Mouse (Mus musculus) WW6 (cell line): ENCODE measurements around the gene Gramd1a.

Source experiments
- DNase-seq: peaks from one replicate; pipeline ENCODE4 v3.0.0-alpha.2; 2013; ENCODE audit warnings: low read depth, low spot score

Gramd1a gene

GRCm38 (mm10) chr7:31151301-31152241, 4.1 kb downstream of the Gramd1a start:
- no peak for DNase-seq

GRCm38 (mm10) chr7:31150566-31151300, 5.0 kb downstream of the Gramd1a start:
- DNase-seq, result no peak

DNA sequence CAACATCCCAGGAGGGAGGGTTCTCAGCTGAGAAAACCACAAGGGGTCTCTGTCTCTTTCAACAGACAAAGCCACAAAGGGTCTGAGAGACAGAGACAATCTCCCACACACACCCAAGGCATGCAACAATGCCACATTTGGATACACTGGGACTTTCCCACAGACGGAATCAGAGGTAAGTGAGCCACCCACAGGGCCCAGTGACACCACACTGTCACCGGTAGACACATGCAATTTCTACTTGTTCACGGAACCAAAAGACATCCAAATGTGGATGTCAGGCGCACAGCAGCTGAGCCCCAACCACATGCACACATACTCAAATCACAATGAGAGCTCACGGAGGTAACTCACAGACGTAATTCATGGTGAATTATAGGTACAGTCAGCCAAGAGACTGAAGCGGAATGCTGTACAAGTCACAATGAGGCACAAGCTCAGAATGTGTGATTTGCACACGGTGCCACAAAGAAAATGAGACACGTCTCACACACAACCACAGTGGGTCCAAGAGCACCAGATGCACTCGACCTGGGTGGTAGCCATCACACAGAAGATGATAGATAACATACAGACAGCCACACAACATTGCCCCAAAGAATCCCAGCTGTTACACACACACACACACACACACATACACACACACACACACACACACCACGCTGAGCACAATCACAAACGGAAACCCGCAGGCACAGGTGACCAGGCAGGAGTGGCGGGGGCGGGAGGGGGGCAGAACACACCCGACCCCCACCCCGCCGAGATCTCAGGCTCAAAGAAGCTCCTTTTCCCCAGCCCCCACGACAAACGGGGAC, 5.7 kb downstream of the Gramd1a start:
- no peak for DNase-seq

GRCm38 (mm10) chr7:31149271-31149670, 6.4 kb downstream of the Gramd1a start:
- no peak for DNase-seq

DNA sequence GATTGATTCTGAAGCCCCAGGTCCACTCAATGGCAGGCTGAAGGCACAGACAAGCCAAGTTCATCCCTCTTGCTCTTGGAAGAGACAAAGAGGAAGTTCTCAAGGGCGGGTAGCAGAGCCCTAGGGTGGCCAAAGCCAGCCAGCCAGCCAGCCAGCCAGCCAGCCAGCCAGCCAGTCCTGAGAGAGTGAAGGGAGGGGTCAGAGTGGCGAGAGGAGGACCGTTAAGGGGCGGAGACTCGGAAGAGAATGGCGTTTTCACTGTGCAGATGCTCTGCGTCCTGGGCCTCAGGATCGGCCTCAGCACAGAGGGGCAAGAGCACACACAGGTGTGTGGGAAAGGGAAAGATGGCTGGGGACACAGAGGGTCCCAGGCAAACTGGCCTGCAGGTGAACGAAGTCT, 6.9 kb downstream of the Gramd1a start:
- DNase-seq, result no peak

DNA sequence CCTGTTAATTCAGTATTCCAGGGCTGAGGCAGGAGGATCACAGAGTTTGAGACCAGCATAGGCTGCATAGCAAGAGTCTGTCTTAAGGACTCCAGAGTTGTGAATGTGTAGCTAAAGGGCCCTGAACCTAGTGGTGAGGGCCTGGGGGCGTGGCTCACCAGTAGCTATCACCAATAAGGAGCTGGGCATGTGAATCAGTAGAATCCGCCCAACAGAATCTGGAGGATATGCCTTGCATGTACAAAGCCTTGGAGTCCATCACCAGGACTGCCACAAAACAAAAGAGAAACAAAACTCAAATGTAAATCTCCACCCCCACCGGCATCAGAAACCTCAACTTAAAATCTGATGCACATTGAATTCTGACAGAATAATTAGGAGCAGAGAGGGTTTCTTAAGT, 7.6 kb downstream of the Gramd1a start:
- DNase-seq, result no peak

GRCm38 (mm10) chr7:31145596-31146160, 10.0 kb downstream of the Gramd1a start:
- DNase-seq, result no peak

- DNase-seq, result no peak
Measured at GRCm38 (mm10) chr7:31144886-31145285, 10.8 kb downstream of the Gramd1a start.

GRCm38 (mm10) chr7:31140941-31141340, 14.8 kb downstream of the Gramd1a start:
- no peak for DNase-seq

- no peak for DNase-seq
Measured at GRCm38 (mm10) chr7:31140302-31140701, 15.4 kb downstream of the Gramd1a start.

- DNase-seq, result no peak
Measured at GRCm38 (mm10) chr7:31139765-31140164, 15.9 kb downstream of the Gramd1a start.

DNA sequence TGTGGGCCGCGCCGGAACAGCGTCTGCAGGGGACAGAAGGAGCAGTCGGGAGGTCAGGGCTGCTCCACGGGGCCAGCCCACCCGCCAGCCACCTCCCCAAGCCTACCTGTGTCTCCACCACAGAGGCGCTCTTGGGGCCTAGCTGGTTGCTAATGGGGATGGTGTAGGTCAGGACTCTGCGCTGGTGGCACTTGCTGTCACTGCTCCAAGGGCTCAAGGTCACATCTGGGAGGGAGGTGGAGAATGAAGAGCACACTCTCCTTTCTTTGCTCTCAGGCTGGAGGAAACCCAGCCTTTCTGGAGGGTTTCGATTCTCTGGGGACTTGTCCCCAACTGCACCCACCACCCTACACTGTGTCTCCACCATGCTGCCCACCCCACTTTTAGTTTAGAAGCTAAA, 20.0 kb downstream of the Gramd1a start:
- DNase-seq, result no peak

GRCm38 (mm10) chr7:31131866-31132265, 23.8 kb downstream of the Gramd1a start:
- no peak for DNase-seq

- no peak for DNase-seq
Measured at GRCm38 (mm10) chr7:31130841-31131240, 24.9 kb downstream of the Gramd1a start.

- no peak for DNase-seq
Measured at GRCm38 (mm10) chr7:31130197-31130596, 25.5 kb downstream of the Gramd1a start.

DNA sequence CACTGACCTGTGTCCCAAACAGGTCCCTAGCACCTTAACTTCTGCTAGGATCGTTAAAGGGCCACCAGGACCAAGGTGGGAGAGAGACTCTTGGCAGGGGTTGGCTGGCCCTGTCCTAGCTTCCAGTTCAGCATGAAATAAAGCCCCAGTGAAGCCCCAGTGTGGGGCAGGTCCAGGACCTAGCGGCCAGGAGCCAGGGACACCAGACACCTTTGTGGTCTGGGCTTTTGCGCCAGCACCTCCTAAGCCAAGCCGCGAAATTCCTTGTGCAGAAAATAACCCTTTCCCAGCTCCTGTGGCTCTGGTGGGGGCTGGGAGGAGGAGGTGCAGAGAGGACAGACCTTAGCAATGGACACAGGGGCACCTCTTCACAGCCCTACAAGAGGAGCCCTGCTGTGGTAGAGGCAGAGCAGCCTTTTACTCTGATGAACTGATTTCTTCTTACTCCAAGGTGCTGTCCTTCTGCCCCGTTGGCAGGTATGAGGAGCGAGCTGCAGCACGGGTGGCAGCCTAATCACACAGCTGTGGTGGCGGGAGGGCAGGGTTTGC, 27.5 kb downstream of the Gramd1a start:
- no peak for DNase-seq

DNA sequence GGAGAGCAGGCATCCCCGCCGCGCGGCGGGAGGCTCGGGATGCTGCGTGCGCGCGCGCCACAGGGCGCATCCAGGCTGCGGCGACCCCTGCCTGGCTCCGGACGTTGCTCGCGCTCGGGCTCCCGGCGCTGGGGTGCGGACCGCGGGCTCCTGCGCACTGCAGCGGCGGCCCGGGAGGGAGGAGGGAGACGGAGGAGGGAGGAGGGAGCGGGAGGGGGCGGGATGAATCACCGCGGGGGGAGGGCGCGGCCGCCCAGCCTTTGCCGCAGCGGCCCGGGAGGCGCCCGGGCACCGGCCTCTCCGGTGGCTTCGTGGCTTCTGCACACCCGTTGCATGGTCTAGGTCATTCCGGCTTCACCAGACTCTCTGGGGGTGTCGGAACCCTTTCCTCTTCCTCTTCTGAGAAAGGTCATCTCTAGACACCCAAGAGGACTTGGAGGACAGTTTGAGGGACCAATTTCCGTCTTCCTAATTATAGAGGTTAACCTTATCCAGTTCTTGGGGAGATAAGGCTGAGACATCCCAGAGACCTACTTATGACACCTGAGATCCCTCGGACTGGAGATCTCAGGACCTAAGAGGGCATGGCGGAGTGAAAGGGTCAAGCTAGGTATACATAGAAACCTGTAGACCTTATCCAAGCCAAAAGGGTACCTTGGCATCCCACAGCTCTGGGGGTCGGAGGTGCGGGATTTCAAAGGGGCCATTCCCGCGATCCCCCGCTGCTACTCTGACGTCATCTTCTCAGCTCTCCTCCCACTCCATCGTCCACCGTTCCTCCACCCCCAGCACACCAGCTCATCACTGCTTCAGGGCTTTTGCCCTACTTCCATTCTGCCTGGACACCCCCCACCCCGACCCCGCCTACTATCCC, 28.6 kb downstream of the Gramd1a start, which contains the start of gene Scn1b:
Gene Scn1b (minus strand): TSS at position 153 of the 874 bp plus-strand sequence.
- no peak for DNase-seq

DNA sequence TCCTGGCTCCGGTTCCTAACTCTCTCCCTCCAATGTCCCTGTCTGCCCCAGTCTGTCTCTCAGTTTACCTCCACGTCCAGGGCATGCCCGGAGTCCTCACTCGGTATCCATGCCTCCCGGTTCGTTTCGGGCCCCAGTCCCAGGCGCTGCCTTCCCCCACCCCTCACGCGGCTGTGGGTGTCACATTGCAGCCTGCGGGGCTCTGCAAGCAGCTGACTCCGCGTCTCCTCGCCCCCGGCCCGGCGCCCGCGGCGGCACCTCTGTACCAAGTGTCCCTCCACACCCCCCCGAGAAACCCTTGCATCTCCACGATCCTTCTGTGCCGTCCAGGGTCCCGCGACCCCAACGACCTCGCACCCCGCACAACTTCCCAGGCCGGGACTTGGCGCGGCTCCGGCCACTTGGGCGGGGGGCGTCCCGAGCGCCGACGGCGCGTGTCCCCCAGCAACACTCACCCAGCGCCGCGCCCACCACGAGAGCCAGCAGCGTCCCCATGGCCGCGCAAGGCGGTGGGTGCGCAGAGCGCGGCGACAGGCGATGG, 29.4 kb downstream of the Gramd1a start:
- DNase-seq, result no peak

DNA sequence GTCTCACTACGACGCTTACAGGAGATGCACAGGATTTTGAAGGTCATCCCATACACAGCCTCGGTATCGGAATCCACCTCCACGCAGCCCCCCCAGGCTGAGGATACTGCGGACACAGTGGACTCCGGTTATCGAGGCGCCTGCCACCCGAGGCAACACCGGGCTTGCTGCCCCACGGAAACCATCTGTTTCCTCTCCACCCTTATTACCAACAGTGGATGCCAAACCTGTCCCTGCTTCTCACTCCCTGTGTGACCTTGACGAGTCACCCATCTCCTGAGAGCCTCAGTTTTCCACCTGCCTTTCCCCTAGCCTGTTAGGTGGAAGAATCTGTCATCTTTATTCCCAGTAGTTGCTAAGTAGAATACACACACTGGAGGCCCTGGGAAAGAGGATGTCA, 30.6 kb downstream of the Gramd1a start:
- no peak for DNase-seq

- no peak for DNase-seq
Measured at GRCm38 (mm10) chr7:31124381-31124780, 31.3 kb downstream of the Gramd1a start.
